22 mouse cellular contexts compared by ENCODE assay signal in genomic region chr19:7502432-7502831, GRCm38 (mm10).
"Had no signal": no experiment of that assay in that cellular context is flagged by ENCODE, and none has a peak within 500 bp of the region (broad histone marks: within the 10 kb centered on the region; RNA-seq: fewer than 3 reads in every experiment).

No protein-coding gene starts in this region.

- ATAC-seq: intestine, postnatal 0 days; liver, postnatal 0 days; midbrain, embryonic 13.5 days; midbrain, embryonic 16.5 days had no signal

- H3K9me3 ChIP-seq: limb, embryonic 12.5 days; limb, embryonic 15.5 days; megakaryocyte, embryonic 14.5 days; midbrain, embryonic 10.5 days; midbrain, embryonic 13.5 days; neural tube, embryonic 13.5 days; stomach, embryonic 15.5 days had no signal

- H3K36me3 ChIP-seq: limb, embryonic 12.5 days; limb, embryonic 15.5 days; midbrain, embryonic 10.5 days; midbrain, embryonic 13.5 days; neural tube, embryonic 13.5 days; stomach, embryonic 15.5 days had no signal

- DNase-seq: kidney, postnatal 25 days; layer of hippocampus, postnatal 36 days; liver, postnatal 0 days; retina, postnatal 1 day; right cerebral cortex, postnatal 25 days; spleen, adult 18-20 months; thymus, postnatal 25 days had no signal

- H3K4me2 ChIP-seq: limb, embryonic 12.5 days; limb, embryonic 15.5 days; liver, embryonic 11.5 days; midbrain, embryonic 13.5 days; neural tube, embryonic 13.5 days; stomach, embryonic 15.5 days had no signal

- H3K4me3 ChIP-seq: layer of hippocampus, adult 2 months; left cerebral cortex, adult 2 months; limb, embryonic 12.5 days; limb, embryonic 15.5 days; megakaryocyte, embryonic 14.5 days; midbrain, embryonic 10.5 days; midbrain, embryonic 13.5 days; myocyte; neural tube, embryonic 13.5 days; stomach, embryonic 15.5 days had no signal

- H3K4me1 ChIP-seq: limb, embryonic 12.5 days; limb, embryonic 15.5 days; midbrain, embryonic 10.5 days; midbrain, embryonic 13.5 days; neural tube, embryonic 13.5 days; stomach, embryonic 15.5 days had no signal

- H3K27me3 ChIP-seq: limb, embryonic 12.5 days; limb, embryonic 15.5 days; megakaryocyte, embryonic 14.5 days; midbrain, embryonic 13.5 days; neural tube, embryonic 13.5 days; stomach, embryonic 15.5 days had no signal

- H3K9ac ChIP-seq: limb, embryonic 12.5 days; limb, embryonic 15.5 days; liver, embryonic 14.5 days; liver, postnatal 0 days; midbrain, embryonic 13.5 days; neural tube, embryonic 13.5 days; stomach, embryonic 15.5 days had no signal

- H3K27ac ChIP-seq: kidney, postnatal 0 days; layer of hippocampus, adult 2 months; left cerebral cortex, adult 2 months; limb, embryonic 12.5 days; liver, embryonic 14.5 days; midbrain, embryonic 10.5 days; midbrain, embryonic 13.5 days; neural tube, embryonic 13.5 days; stomach, embryonic 15.5 days had no signal
